Mouse (Mus musculus) heart, adult 9 months (tissue): Measurements from ENCODE around the gene Hnrnpa0.
"Not testable (repeated sequence)": the region's sequence is repeated elsewhere in the genome, so short reads cannot be mapped to it uniquely, and the experiment has no call there.

Experiments used
- DNase-seq, 2 experiments: peaks; one replicate each; pipeline ENCODE4 v3.0.0; 2022; ENCODE audit warnings: low spot score in 2 of 2

The Hnrnpa0 gene

GRCm38 (mm10) chr13:58128396-58128767 is at the start of gene Hnrnpa0:
TSS of gene Hnrnpa0 (minus strand) at chr13:58128556.
- DNase-seq = peak; percentile 92 to 93

GRCm38 (mm10) chr13:58177511-58178208 is 49.3 kb upstream of the Hnrnpa0 start:
- peak; percentile 100 for DNase-seq

GRCm38 (mm10) chr13:58176105-58176504 is 47.7 kb upstream of the Hnrnpa0 start:
- no peak for DNase-seq

GRCm38 (mm10) chr13:58168119-58168518 is 39.8 kb upstream of the Hnrnpa0 start:
- DNase-seq = no peak

GRCm38 (mm10) chr13:58163343-58163742 is 35.0 kb upstream of the Hnrnpa0 start:
- no peak for DNase-seq

GRCm38 (mm10) chr13:58160761-58161160 is 32.4 kb upstream of the Hnrnpa0 start:
- DNase-seq = no peak

GRCm38 (mm10) chr13:58158099-58158912 is 29.9 kb upstream of the Hnrnpa0 start:
- DNase-seq = peak; percentile 76 to 85

GRCm38 (mm10) chr13:58157447-58158098 is 29.2 kb upstream of the Hnrnpa0 start, which contains the start of gene Idnk:
TSS of gene Idnk (plus strand) at chr13:58157649.
- DNase-seq = peak; percentile 88 to 90

GRCm38 (mm10) chr13:58157036-58157435 is 28.7 kb upstream of the Hnrnpa0 start:
- DNase-seq = no peak

- no peak for DNase-seq
These were observed 27.7 kb upstream of the Hnrnpa0 start for GRCm38 (mm10) chr13:58156031-58156430.

- DNase-seq = no peak
These were observed 22.1 kb upstream of the Hnrnpa0 start for GRCm38 (mm10) chr13:58150442-58150841.

GRCm38 (mm10) chr13:58149629-58150028 is 21.3 kb upstream of the Hnrnpa0 start:
- DNase-seq = no peak

GRCm38 (mm10) chr13:58149033-58149558 is 20.7 kb upstream of the Hnrnpa0 start:
- peak in 1 of 2 experiments; percentile 23 for DNase-seq

GRCm38 (mm10) chr13:58148256-58148831 is 20.0 kb upstream of the Hnrnpa0 start:
- peak; percentile 21 to 22 for DNase-seq

GRCm38 (mm10) chr13:58147760-58148159 is 19.4 kb upstream of the Hnrnpa0 start:
- no peak for DNase-seq

GRCm38 (mm10) chr13:58146603-58147002 is 18.2 kb upstream of the Hnrnpa0 start:
- DNase-seq = not testable (repeated sequence)

GRCm38 (mm10) chr13:58131692-58132091 is 3.3 kb upstream of the Hnrnpa0 start:
- no peak for DNase-seq

- DNase-seq = no peak
These were observed 1.4 kb upstream of the Hnrnpa0 start for GRCm38 (mm10) chr13:58129687-58130246.

- DNase-seq = peak; percentile 96 to 97
These were observed 664 bp upstream of the Hnrnpa0 start for GRCm38 (mm10) chr13:58128768-58129671.

GRCm38 (mm10) chr13:58127766-58128361 is 492 bp downstream of the Hnrnpa0 start:
- peak in 1 of 2 experiments; percentile 20 for DNase-seq
